Mouse (Mus musculus) liver, adult 2 months (tissue): Measurements from ENCODE around the gene Ltbp1.

Source experiments
- CTCF ChIP-seq: fragments of 200-500 bp; IDR thresholded peaks from 2 replicates; pipeline ENCODE4 v1.5.1; 2011; ENCODE audit warnings: low read depth, low read length, control low read depth
- POLR2A ChIP-seq: fragments of 200-500 bp; IDR thresholded peaks from 2 replicates; pipeline ENCODE4 v1.6.1; 2011; ENCODE audit warnings: low read length, control low read depth; ENCODE audit not compliant: insufficient read depth; ENCODE audit errors: extremely low read depth

DNA sequence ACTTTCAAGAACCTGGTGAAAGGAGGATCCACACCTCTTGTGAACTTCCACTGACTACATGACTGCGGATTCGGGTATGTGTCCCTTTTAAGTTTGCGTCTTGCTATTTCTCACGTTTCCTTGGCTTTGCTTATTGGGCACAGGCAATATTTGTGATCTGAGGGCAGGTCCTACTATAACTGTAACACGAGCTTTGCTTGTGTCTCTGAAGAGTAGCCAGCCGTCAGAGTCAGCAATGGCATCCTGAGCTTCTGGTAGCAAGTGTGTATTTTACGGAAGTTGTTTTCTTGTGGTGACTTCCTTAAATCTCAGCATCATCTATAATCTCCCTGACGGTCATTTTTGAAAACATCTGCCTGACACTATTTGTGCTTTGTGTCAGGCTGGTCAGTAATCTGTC lies 430.7 kb downstream of the Ltbp1 start:
- no peak for TF ChIP-seq CTCF
- TF ChIP-seq POLR2A = no peak
